22 mouse cellular contexts compared by ENCODE assay signal in the genomic region with DNA sequence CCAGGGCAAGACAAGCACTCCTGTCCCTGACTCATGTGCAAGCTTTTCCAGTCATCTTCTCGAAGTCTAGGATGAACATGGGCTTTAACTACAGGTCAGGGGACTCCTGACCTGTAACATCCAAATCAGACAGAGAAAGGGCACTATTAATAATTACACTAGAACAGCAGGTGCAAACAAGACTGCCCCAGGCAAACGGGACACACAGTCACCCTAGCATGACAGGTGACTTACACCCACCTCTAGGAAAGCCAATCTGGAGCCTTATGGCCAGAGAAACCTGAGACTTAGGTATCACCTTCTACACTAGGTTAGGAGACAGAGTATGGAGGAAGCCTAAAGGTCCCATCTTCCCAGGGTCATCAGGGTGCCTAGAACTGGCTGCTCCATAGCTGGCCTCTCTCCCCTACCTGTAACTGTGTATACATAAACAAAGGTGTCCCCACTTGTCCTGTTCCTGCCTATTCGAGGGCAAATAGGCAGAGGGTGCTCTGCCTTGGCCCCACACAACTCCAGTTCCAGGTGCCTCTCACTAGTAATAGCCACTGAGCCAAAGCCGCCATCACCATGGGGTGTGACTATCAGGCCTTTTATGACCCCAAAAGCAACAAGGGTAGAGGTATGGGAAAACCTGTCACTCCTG. TPM values are rescaled to one million over a fixed set of nuclear protein-coding genes. Genes with fewer than 3 reads are reported as not detected.
"Had no signal": no experiment of that assay in that cellular context is flagged by ENCODE, and none has a peak within 500 bp of the region (broad histone marks: within the 10 kb centered on the region; RNA-seq: fewer than 3 reads in every experiment).

No protein-coding gene starts in this region.

- ATAC-seq: intestine, postnatal 0 days; midbrain, embryonic 15.5 days had no signal

- H3K27ac ChIP-seq: layer of hippocampus, adult 2 months; limb, embryonic 10.5 days; limb, embryonic 13.5 days; liver, embryonic 14.5 days; midbrain, embryonic 12.5 days; midbrain, embryonic 15.5 days; neural tube, embryonic 12.5 days; neural tube, embryonic 15.5 days; stomach, postnatal 0 days had no signal

- DNase-seq: layer of hippocampus, adult 9-11 months; liver; lung, adult 2 months; lung, postnatal 14 days; lung, postnatal 4 days; right cerebral cortex, adult 18-20 months; right cerebral cortex, postnatal 14 days; right cerebral cortex, postnatal 4 days; thymus, adult 2 months; thymus, postnatal 14 days; thymus, postnatal 4 days had no signal

- H3K4me3 ChIP-seq: layer of hippocampus, adult 2 months; limb, embryonic 10.5 days; limb, embryonic 13.5 days; midbrain, embryonic 12.5 days; midbrain, embryonic 15.5 days; neural tube, embryonic 12.5 days; neural tube, embryonic 15.5 days had no signal

- H3K27me3 ChIP-seq: midbrain, embryonic 15.5 days; neural tube, embryonic 12.5 days; neural tube, embryonic 15.5 days had no signal

- H3K4me1 ChIP-seq: limb, embryonic 13.5 days; midbrain, embryonic 12.5 days; midbrain, embryonic 15.5 days; neural tube, embryonic 12.5 days; neural tube, embryonic 15.5 days had no signal

- H3K9ac ChIP-seq: limb, embryonic 13.5 days; liver, embryonic 14.5 days; midbrain, embryonic 12.5 days; midbrain, embryonic 15.5 days; neural tube, embryonic 12.5 days; neural tube, embryonic 15.5 days had no signal

- H3K36me3 ChIP-seq: limb, embryonic 10.5 days; limb, embryonic 13.5 days; midbrain, embryonic 12.5 days; midbrain, embryonic 15.5 days; neural tube, embryonic 12.5 days; neural tube, embryonic 15.5 days had no signal

- H3K9me3 ChIP-seq: limb, embryonic 10.5 days; limb, embryonic 13.5 days; midbrain, embryonic 12.5 days; midbrain, embryonic 15.5 days; neural tube, embryonic 12.5 days; neural tube, embryonic 15.5 days had no signal

- H3K4me2 ChIP-seq: limb, embryonic 13.5 days; midbrain, embryonic 12.5 days; midbrain, embryonic 15.5 days; neural tube, embryonic 12.5 days; neural tube, embryonic 15.5 days had no signal

RNA-seq across cellular contexts. Expression of gene Rhcg, which starts 10.9 kb away (rescaled TPM):
- polyA plus RNA-seq: intestine, postnatal 0 days; limb, embryonic 10.5 days; limb, embryonic 13.5 days; lung, adult 2 months; stomach, embryonic 14.5 days had no signal
